Mouse (Mus musculus) liver, postnatal 0 days (tissue): Measurements from ENCODE around the gene Gm12355. TPM values are rescaled to one million over a fixed set of nuclear protein-coding genes. Genes with fewer than 3 reads are reported as not detected.
"Not testable (repeated sequence)": the region's sequence is repeated elsewhere in the genome, so short reads cannot be mapped to it uniquely, and the experiment has no call there.

Experiments
- ATAC-seq: fragments of 200-750 bp; cut with Nextera tagmentation; 2 replicates; pipeline ENCODE4 v1.8.0; 2017; ENCODE audit warnings: mild to moderate bottlenecking, moderate library complexity
- DNase-seq: peaks from one replicate; pipeline ENCODE4 v3.0.0-alpha.2; 2016
- H3K27ac ChIP-seq: fragments of 300-500 bp; sonication (generic); 2 replicates; pipeline ENCODE4 v1.5.1; 2014; ENCODE audit warnings: antibody characterized with exemption, moderate library complexity, mild to moderate bottlenecking, low read depth
- H3K27me3 ChIP-seq: fragments of 300-500 bp; sonication (generic); 2 replicates; pipeline ENCODE4 v1.6.1; 2014; ENCODE audit warnings: low read length, control low read depth, mixed read lengths; ENCODE audit not compliant: insufficient read depth
- H3K36me3 ChIP-seq: fragments of 300-500 bp; sonication (generic); replicated peaks from 2 replicates; pipeline ENCODE4 v1.6.1; 2014; ENCODE audit warnings: mild to moderate bottlenecking, control low read depth, low read length, moderate library complexity, mixed read lengths; ENCODE audit not compliant: insufficient read depth
- H3K4me1 ChIP-seq: fragments of 300-500 bp; sonication (generic); 2 replicates; pipeline ENCODE4 v1.6.1; 2014; ENCODE audit warnings: antibody characterized with exemption, mild to moderate bottlenecking, control low read depth; ENCODE audit not compliant: insufficient read depth
- H3K4me2 ChIP-seq: fragments of 300-500 bp; sonication (generic); 2 replicates; pipeline ENCODE4 v1.6.1; 2014; ENCODE audit warnings: low read depth, mild to moderate bottlenecking, low read length, moderate library complexity, mixed read lengths
- H3K4me3 ChIP-seq: fragments of 300-500 bp; sonication (generic); 2 replicates; pipeline ENCODE4 v1.5.1; 2014; ENCODE audit warnings: low read depth, low read length
- H3K9ac ChIP-seq: fragments of 300-500 bp; sonication (generic); replicated peaks from 2 replicates; pipeline ENCODE4 v1.6.1; 2014; ENCODE audit warnings: mild to moderate bottlenecking, moderate library complexity
- H3K9me3 ChIP-seq: fragments of 300-500 bp; sonication (generic); 2 replicates; pipeline ENCODE4 v1.6.1; 2016; ENCODE audit warnings: mild to moderate bottlenecking, control low read depth, low read length, mixed read lengths
- CTCF ChIP-seq: sonication (generic); IDR thresholded peaks from 2 replicates; pipeline ENCODE4 v1.5.1; 2016; ENCODE audit warnings: antibody characterized with exemption, low read depth
- EP300 ChIP-seq: IDR thresholded peaks from 2 replicates; pipeline ENCODE4 v1.6.1; 2016; ENCODE audit warnings: antibody characterized with exemption, low read depth, mild to moderate bottlenecking
- WGBS: fragments of 180-500 bp; shearing (Covaris S2); extraction: QIAGEN DNeasy Blood & Tissue Kit; methylation state at CpG from one replicate; pipeline ENCODE4 v1.1.7; 2014; ENCODE audit not compliant: insufficient replicate concordance; 5-methylcytosine and 5-hydroxymethylcytosine counted together
- polyA plus RNA-seq: library from polyadenylated mRNA; unstranded; fragments of >200 nt; fragmentation: Nextera tagmentation; extraction: Ambion mirVana; gene quantifications from 2 replicates; pipeline ENCODE4 v1.2.1, GENCODE M21; 2015

The Gm12355 gene
- 0.33 and 0.39 TPM in 2 replicates for polyA plus RNA-seq

DNA sequence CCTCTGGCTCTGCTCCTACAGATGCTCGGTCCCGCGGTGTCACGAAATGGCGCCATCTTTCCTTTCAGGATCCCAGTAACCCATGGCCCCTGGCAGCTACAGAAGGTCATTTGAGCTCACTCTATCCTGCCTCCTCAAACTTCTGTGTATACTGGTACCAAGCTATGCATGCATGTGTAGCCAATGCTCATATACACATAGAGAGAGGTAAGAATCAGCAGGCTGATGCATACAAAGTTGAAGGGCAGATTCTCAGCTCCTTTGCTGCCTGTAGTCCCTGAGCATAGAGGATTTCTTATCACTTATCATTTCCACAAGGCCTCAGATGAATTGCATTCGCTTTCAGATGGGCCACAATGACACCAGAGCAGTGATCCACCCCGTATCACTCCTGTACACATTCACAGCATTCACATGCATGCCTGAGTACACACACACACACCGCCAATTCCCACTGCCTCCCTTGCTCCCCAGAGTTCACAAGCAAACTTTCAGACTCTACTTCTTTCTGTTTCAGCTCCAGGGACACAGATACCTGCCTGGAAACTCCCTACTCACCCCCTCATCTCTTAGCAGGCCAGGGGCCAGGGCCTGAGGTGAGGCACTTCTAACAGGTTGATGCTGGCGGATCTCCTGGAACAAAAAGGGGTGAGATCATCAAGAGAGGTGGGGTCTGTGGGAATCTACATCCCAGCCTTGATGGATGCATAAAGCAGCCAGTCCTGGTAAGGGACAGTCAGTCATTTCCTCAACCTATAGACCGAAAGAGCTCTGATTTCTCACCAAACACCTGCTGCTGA, at the start of gene Gm12355, which contains the start of gene Gsdma3:
Gm12355 (minus strand) TSS at position 51 of the 800 bp plus-strand sequence.
Gsdma3 (plus strand) TSS at position 750 of the 800 bp plus-strand sequence.
- no peak within 1 kb of the TSS for H3K27ac ChIP-seq
- WGBS: 83% methylated on average over 10 of the region's 10 CpGs
- DNase-seq: no peak
- H3K9me3 ChIP-seq: peaks cover 2% of the 10 kb centered on the region; the same call in 1 of the 2 replicates
- ATAC-seq: no peak
- no peaks in the 10 kb centered on the region for H3K4me1 ChIP-seq
- no peak within 1 kb of the TSS for H3K4me2 ChIP-seq
- no peak within 1 kb of the TSS for H3K9ac ChIP-seq
- H3K36me3 ChIP-seq: no peaks in the 10 kb centered on the region
- H3K27me3 ChIP-seq: no peaks in the 10 kb centered on the region
- H3K4me3 ChIP-seq: no peak within 1 kb of the TSS
- TF ChIP-seq CTCF: no peak
- no peak for TF ChIP-seq EP300

- H3K27me3 ChIP-seq, H3K27ac ChIP-seq, H3K4me1 ChIP-seq, H3K4me3 ChIP-seq, H3K36me3 ChIP-seq, H3K9me3 ChIP-seq, H3K9ac ChIP-seq, H3K4me2 ChIP-seq: not testable (repeated sequence)
- peak; percentile 76 for TF ChIP-seq CTCF
- WGBS: 5% methylated on average over 6 of the region's 7 CpGs
- DNase-seq (peak; percentile 69), ATAC-seq (peak; percentile 70)
These were observed 47.7 kb upstream of the Gm12355 start for GRCm38 (mm10) chr11:98673136-98673535.

DNA sequence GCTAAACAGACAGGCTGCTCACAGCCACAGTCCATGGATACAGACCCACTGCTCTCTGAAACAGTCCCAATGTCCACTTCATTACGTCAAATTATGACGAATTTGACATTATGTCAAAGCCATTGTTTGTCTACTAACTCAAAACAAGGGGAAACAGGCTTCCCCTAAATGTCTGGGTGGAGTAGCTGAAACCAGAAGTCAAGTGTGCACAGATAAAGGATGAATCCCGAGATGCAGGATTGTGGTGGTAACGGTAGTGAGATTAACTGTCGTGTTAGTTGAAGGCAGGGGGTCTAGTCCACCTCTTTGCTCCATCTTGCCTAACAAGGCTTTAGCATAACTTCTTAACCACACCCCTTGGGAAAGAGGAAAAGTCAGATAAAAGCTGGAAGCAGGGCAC, 47.0 kb upstream of the Gm12355 start:
- no peak overlapping the region for H3K9ac ChIP-seq
- H3K4me1 ChIP-seq: no peaks in the 10 kb centered on the region; the same call in 1 of the 2 replicates
- no peaks in the 10 kb centered on the region for H3K36me3 ChIP-seq
- DNase-seq: no peak
- 43% methylated on average over 5 of the region's 5 CpGs for WGBS
- H3K9me3 ChIP-seq: no peaks in the 10 kb centered on the region
- ATAC-seq: no peak
- H3K4me2 ChIP-seq: no peak overlapping the region
- no peak overlapping the region for H3K4me3 ChIP-seq
- no peak overlapping the region for H3K27ac ChIP-seq
- TF ChIP-seq EP300 (no peak), CTCF (no peak)
- peaks cover 11% of the 10 kb centered on the region for H3K27me3 ChIP-seq

- Histone ChIP-seq H3K9me3 (no peaks in the 10 kb centered on the region), H3K4me2 (no peak overlapping the region), H3K9ac (no peak overlapping the region), H3K27ac (no peak overlapping the region), H3K36me3 (no peaks in the 10 kb centered on the region), H3K27me3 (peaks cover 13% of the 10 kb centered on the region), H3K4me1 (no peaks in the 10 kb centered on the region; the same call in 1 of the 2 replicates), H3K4me3 (no peak overlapping the region)
- TF ChIP-seq EP300 (no peak), CTCF (no peak)
- DNase-seq (no peak), ATAC-seq (peak; percentile 64)
- WGBS: 31% methylated on average over 5 of the region's 5 CpGs
These were observed 46.4 kb upstream of the Gm12355 start for GRCm38 (mm10) chr11:98671857-98672256.

GRCm38 (mm10) chr11:98671284-98671815, 45.9 kb upstream of the Gm12355 start:
- Histone ChIP-seq H3K9me3 (no peaks in the 10 kb centered on the region), H3K4me1 (no peaks in the 10 kb centered on the region; the same call in 1 of the 2 replicates), H3K27ac (no peak overlapping the region), H3K4me2 (no peak overlapping the region), H3K4me3 (no peak overlapping the region), H3K36me3 (no peaks in the 10 kb centered on the region), H3K9ac (no peak overlapping the region), H3K27me3 (peaks cover 13% of the 10 kb centered on the region)
- 40% methylated on average over 3 of the region's 3 CpGs for WGBS
- ATAC-seq: 0 out of 2 replicates have a peak, but pooled peaks have one; percentile 33
- DNase-seq: no peak
- TF ChIP-seq EP300: no peak
- no peak for TF ChIP-seq CTCF

DNA sequence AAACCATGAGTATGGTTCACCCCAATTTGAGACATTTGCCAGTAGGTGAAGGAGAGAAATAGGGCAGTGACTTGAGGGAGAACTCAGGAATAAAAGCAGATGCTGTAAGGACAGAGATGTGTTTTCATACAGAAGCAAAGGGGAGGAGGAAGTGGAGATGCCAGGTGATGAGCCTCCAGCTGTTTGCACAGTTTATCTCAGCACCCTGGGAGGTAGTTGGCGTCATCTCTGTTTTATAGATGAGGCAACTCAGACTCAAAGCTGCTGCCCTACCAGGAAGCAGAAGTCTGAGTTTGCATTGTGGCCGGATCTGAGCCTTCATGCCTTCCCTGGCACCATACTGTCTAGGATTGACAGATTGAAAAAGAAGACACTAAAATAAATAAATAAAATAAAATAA, 43.5 kb upstream of the Gm12355 start:
- no peaks in the 10 kb centered on the region; the same call in 1 of the 2 replicates for H3K4me1 ChIP-seq
- H3K9me3 ChIP-seq: no peaks in the 10 kb centered on the region
- ATAC-seq (no peak), DNase-seq (no peak)
- no peak for TF ChIP-seq CTCF
- no peak for TF ChIP-seq EP300
- H3K36me3 ChIP-seq: no peaks in the 10 kb centered on the region
- H3K9ac ChIP-seq: no peak overlapping the region
- H3K4me2 ChIP-seq: no peak overlapping the region
- H3K27me3 ChIP-seq: peaks cover 16% of the 10 kb centered on the region
- 32% methylated on average over 2 of the region's 2 CpGs for WGBS
- no peak overlapping the region for H3K27ac ChIP-seq
- no peak overlapping the region for H3K4me3 ChIP-seq
